19 mouse cellular contexts compared by ENCODE assay signal in genomic region chr7:46502650-46503049, GRCm38 (mm10).
"Had no signal": no experiment of that assay in that cellular context is flagged by ENCODE, and none has a peak within 500 bp of the region (broad histone marks: within the 10 kb centered on the region; RNA-seq: fewer than 3 reads in every experiment).

No protein-coding gene starts in this region.

- H3K36me3 ChIP-seq: limb, embryonic 12.5 days; limb, embryonic 15.5 days; neural tube, embryonic 12.5 days had no signal

- H3K9me3 ChIP-seq: limb, embryonic 12.5 days; limb, embryonic 15.5 days; midbrain, embryonic 10.5 days; neural tube, embryonic 12.5 days; neural tube, embryonic 15.5 days had no signal

- H3K4me3 ChIP-seq: left cerebral cortex, adult 2 months; limb, embryonic 12.5 days; limb, embryonic 15.5 days; midbrain, embryonic 10.5 days; neural tube, embryonic 12.5 days; neural tube, embryonic 15.5 days had no signal

- H3K27me3 ChIP-seq: limb, embryonic 12.5 days; limb, embryonic 15.5 days; neural tube, embryonic 12.5 days; neural tube, embryonic 15.5 days had no signal

- DNase-seq: kidney, adult 2 months; kidney, postnatal 25 days; layer of hippocampus, postnatal 36 days; left cerebral cortex, postnatal 4 days; liver, postnatal 0 days; lung, embryonic 14.5 days; midbrain, embryonic 14.5 days; right cerebral cortex, adult 18-20 months; right cerebral cortex, postnatal 14 days; right cerebral cortex, postnatal 4 days; thymus, postnatal 36 days had no signal

- ATAC-seq: intestine, embryonic 16.5 days; liver, postnatal 0 days; lung, postnatal 0 days had no signal

- H3K4me1 ChIP-seq: limb, embryonic 15.5 days; neural tube, embryonic 12.5 days; neural tube, embryonic 15.5 days had no signal
